Mouse (Mus musculus) liver, adult 2 months (tissue): ENCODE measurements at regions not wholly inside any gene's neighbourhood (a gene's known extent, or its start where the extent isn't known, plus 50 kb on each side); places are given as distances from the start of the nearest gene placed in this dataset.

Experiments
- DNase-seq: peaks from one replicate; pipeline ENCODE4 v3.0.0-alpha.2; 2011; ENCODE audit warnings: low read depth, low spot score; ENCODE audit errors: extremely low read depth
- H3K27ac ChIP-seq: fragments of 200-500 bp; replicated peaks from 2 replicates; pipeline ENCODE4 v1.5.1; 2012; ENCODE audit warnings: low read depth, mild to moderate bottlenecking, control low read depth, inconsistent platforms, low read length; ENCODE audit not compliant: insufficient read depth
- H3K27me3 ChIP-seq: fragments of 200-500 bp; 2 replicates; pipeline ENCODE4 v1.6.1; 2012; ENCODE audit warnings: mild to moderate bottlenecking, moderate library complexity, low read length, inconsistent platforms; ENCODE audit not compliant: control insufficient read depth, insufficient read depth
- H3K36me3 ChIP-seq: fragments of 200-500 bp; 2 replicates; pipeline ENCODE4 v1.6.1; 2012; ENCODE audit warnings: low read length, inconsistent platforms; ENCODE audit not compliant: control insufficient read depth, insufficient read depth
- H3K4me1 ChIP-seq: fragments of 200-500 bp; 2 replicates; pipeline ENCODE4 v1.6.1; 2011; ENCODE audit warnings: low read length; ENCODE audit not compliant: control insufficient read depth, insufficient read depth
- H3K4me3 ChIP-seq: fragments of 200-500 bp; 2 replicates; pipeline ENCODE4 v1.5.1; 2011; ENCODE audit warnings: low read depth, mild to moderate bottlenecking, control low read depth, low read length, moderate library complexity; ENCODE audit not compliant: insufficient read depth
- H3K79me2 ChIP-seq: fragments of 200-500 bp; 2 replicates; pipeline ENCODE4 v1.6.1; 2012; ENCODE audit warnings: inconsistent platforms, mild to moderate bottlenecking, low read length, moderate library complexity; ENCODE audit not compliant: control insufficient read depth, insufficient read depth
- H3K9ac ChIP-seq: fragments of 200-500 bp; 2 replicates; pipeline ENCODE4 v1.6.1; 2012; ENCODE audit warnings: low read depth, mild to moderate bottlenecking, control low read depth, inconsistent platforms, low read length
- CTCF ChIP-seq: fragments of 200-500 bp; IDR thresholded peaks from 2 replicates; pipeline ENCODE4 v1.5.1; 2011; ENCODE audit warnings: low read depth, low read length, control low read depth
- POLR2A ChIP-seq: fragments of 200-500 bp; IDR thresholded peaks from 2 replicates; pipeline ENCODE4 v1.6.1; 2011; ENCODE audit warnings: low read length, control low read depth; ENCODE audit not compliant: insufficient read depth; ENCODE audit errors: extremely low read depth
- WGBS: fragments of 180-500 bp; shearing (Covaris S2); methylation state at CpG from one replicate; pipeline ENCODE4 v1.1.7; 2018; 5-methylcytosine and 5-hydroxymethylcytosine counted together

DNA sequence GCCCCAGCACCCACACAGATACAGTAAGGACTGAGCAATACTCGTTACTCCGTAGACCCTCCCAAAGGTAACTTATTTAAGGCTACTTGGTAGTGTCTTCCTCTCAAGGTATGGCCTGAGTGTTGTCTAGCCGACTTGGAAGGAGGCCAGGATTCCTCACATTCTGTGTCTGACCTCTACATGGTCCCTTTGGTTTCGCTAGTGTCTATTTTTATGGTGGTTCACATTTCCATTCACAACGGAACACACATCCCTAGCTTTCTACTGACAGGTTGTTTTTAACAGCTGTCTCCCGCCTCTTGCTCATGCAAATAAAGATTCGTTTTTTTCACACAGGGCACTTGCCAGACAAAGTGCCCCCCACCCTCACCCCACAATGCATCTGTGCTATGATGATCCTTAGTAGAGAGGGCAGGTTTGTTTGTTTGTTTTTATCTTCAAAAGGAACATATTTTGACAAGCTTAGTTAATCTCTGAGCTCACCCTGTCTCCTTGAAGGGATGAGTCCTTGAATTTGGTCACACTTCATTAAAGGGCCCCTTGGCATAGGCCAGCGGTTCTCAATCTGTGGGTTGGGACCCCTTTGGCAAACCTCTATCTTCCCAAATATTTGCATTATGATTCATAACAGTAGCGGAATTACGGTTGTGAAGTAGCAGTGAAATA lies 52.7 kb downstream of the Phlda1 start:
- Histone ChIP-seq H3K79me2 (no peaks in the 10 kb centered on the region), H3K36me3 (no peaks in the 10 kb centered on the region), H3K27me3 (no peaks in the 10 kb centered on the region), H3K27ac (no peak overlapping the region), H3K4me1 (0 out of 2 replicates have a peak, but pooled peaks cover 3% of the 10 kb centered on the region), H3K9ac (no peak overlapping the region), H3K4me3 (no peak overlapping the region)
- DNase-seq, result no peak
- no peak for TF ChIP-seq CTCF
- no peak for TF ChIP-seq POLR2A
- 47% methylated on average over 10 of the region's 10 CpGs for WGBS

DNA sequence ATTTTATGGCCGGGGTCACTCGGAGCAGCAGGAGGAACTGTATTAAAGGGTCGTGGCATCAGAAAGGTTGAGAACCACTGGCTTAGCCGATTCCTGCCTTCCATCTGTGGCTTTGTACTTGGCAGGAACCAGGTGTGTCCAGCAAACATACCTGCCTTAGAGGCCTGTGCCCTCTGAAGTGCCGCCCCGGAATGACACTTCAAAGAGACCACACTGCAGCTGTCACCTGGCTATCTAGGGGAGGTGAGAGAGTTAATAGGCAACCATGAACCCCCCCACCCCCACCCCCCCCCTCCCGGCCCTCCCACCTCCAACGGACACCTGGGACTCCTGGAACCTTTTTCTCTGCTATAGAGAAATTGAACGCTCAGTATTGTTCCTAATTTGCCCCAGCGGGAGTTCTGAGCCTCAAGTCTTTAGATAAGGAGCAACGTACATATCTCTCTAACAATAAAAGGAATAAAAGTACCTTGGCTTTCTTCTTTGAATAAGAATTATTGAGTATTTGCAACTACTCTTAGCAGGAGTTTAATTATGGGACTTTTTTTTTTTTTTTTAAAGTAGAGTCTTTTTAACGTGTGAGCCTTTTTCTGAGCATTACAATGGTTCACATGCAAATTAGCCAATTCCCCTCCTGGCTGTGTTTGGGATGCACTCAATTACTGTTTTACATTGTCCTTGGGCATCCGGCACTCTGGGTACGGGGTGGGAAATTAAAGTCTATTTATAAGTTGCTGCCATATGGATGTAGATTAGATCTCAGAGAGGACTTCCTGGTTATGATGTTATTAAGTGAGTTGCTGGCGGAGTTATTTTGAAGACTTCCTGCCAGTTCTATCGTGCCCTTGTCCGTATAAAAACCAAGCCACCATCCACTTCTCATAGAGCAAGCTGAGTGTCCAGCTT lies 53.5 kb downstream of the Phlda1 start:
- no peaks in the 10 kb centered on the region for H3K79me2 ChIP-seq
- no peak for DNase-seq
- 0 out of 2 replicates have a peak, but pooled peaks cover 3% of the 10 kb centered on the region for H3K4me1 ChIP-seq
- no peaks in the 10 kb centered on the region for H3K36me3 ChIP-seq
- TF ChIP-seq POLR2A (no peak), CTCF (no peak)
- no peak overlapping the region for H3K9ac ChIP-seq
- no peaks in the 10 kb centered on the region for H3K27me3 ChIP-seq
- no peak overlapping the region for H3K27ac ChIP-seq
- H3K4me3 ChIP-seq, result no peak overlapping the region
- whole genome bisulfite sequencing, result 60% methylated on average over 17 of the region's 17 CpGs

DNA sequence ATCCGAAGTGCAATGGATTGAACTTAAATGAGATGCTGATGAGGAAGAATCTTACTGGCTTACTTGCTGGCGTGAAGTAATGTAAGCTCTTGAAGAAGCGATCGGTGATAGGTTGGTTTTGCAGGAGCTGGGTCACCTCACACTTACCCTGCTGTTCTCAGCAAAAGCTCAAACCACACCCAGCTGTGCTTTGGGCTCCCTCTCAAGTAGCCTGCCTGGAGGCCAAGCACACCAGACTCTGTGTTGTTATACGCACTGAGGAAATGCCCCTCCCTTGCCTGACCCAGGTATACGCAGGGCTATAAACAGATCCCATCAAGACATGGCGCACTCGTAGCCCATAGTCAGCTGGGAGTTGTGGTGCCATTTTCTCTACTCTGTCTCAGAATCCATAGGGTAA lies 56.5 kb downstream of the Phlda1 start:
- Histone ChIP-seq H3K27ac (no peak overlapping the region), H3K9ac (no peak overlapping the region)
- 97% methylated on average over 8 of the region's 8 CpGs for WGBS

DNA sequence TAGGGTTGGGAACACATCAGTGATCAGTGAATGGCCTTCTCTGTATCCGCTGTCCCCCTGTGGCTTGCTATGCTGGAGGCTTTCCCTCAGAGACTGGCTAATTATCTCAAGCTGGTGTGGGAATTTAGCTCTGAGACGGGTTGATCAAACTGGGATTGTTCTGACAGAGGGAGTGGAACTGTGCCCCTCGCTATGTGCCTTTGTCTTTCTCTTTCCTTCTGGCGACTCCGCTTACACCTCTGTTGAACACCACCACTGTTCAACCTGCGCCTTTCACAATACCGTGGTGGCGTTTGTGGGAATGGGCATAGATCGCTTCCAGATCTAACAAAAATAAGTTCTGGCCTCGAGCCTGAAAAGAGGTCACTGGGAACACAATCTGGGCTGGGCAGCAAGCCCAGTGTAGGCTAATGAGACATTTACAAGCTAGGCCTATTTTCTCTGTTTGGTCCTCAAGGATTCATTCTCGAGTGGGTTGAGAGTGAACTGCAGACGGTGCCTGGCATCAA lies 60.8 kb downstream of the Phlda1 start:
- Histone ChIP-seq H3K4me1 (peaks cover 6% of the 10 kb centered on the region), H3K27ac (peak overlapping the region; percentile 43), H3K4me3 (no peak overlapping the region), H3K79me2 (no peaks in the 10 kb centered on the region), H3K36me3 (no peaks in the 10 kb centered on the region), H3K9ac (0 out of 2 replicates have a peak overlapping the region, but pooled peaks have one; percentile 3), H3K27me3 (no peaks in the 10 kb centered on the region)
- TF ChIP-seq CTCF (no peak), POLR2A (no peak)
- DNase-seq, result peak; percentile 90
- WGBS, result 22% methylated on average over 12 of the region's 12 CpGs

More for the DNA sequence above, 56.5 kb downstream of the Phlda1 start:
- Histone ChIP-seq H3K36me3 (no peaks in the 10 kb centered on the region), H3K4me3 (no peak overlapping the region), H3K27me3 (no peaks in the 10 kb centered on the region), H3K4me1 (peaks cover 9% of the 10 kb centered on the region), H3K79me2 (no peaks in the 10 kb centered on the region)
- DNase-seq, result no peak
- no peak for TF ChIP-seq CTCF

DNA sequence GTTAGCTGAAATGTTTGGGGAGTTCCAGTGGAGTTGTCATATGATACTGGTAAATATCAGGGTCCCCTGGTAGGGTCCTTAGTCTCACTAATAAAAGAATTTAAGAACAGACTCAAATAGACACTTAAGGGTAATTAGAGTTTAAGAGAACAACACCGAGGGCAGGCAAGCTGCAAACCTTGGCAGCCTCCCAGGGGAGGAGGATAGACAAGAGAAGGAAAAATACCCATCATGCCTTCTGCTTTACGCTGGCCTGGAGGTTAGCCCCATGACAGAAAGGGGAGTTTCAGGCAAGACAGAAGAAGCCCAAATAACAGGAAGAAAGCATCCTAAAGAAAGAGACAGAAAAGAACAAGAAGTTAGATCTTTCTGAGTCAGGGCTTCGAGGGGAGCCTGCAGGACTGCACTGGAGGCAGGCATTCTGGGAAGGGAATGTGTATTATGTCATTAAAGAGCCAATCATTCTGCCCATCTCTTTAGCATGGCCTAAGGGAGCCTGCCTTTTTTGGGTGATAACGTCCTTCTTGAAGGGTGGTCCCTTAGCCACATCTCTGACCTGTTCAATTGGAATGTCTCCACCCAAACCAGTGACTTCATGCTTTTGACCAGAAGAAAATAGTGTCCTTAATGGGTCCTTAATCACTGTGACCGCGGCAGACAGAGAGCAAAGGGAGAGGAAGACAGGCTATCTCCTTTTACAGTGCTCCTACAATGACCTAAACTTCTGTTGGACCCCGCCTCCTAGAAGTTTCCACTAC lies 64.6 kb downstream of the Phlda1 start:
- H3K4me3 ChIP-seq, result no peak overlapping the region
- H3K27ac ChIP-seq, result no peak overlapping the region
- H3K9ac ChIP-seq, result no peak overlapping the region
- DNase-seq, result no peak
- H3K36me3 ChIP-seq, result no peaks in the 10 kb centered on the region
- peaks cover 7% of the 10 kb centered on the region for H3K4me1 ChIP-seq
- TF ChIP-seq CTCF, result no peak
- no peak for TF ChIP-seq POLR2A
- 82% methylated on average over 7 of the region's 7 CpGs for WGBS
- no peaks in the 10 kb centered on the region for H3K79me2 ChIP-seq
- no peaks in the 10 kb centered on the region for H3K27me3 ChIP-seq
